Mouse (Mus musculus): Measurements from ENCODE around the gene Cap2.

DNA sequence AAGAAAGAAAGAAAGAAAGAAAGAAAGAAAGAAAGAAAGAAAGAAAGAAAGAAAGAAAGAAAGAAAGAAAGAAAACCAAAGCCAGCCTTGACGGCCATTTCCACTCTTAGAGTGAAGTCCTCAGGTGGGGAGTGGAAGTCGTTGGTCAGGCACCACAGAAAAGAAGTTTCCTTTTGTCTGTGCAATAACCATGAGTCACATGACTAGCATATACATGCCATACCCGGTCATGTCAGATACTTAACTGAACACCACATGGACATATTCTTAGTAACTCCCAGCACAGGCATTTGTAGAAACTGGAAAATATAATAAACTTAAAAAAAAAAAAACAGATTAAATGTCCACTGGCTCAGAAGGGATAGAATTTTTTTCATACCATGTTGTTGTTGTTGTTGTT lies 16.0 kb upstream of the Cap2 start:
- no peak for TF ChIP-seq CTCF (IDR thresholded peaks at IDR 0.05; ENCODE audit: borderline replicate concordance, extremely low read depth, insufficient read depth, insufficient read length)
- TF ChIP-seq POLR2A (IDR thresholded peaks at IDR 0.05; ENCODE audit: borderline replicate concordance, extremely low read depth, insufficient read depth, insufficient read length, poor library complexity, severe bottlenecking), result no peak
